Mouse (Mus musculus) forelimb bud, embryonic 11.5 days (tissue): ENCODE results near the gene Tbcd.

Experiments
- DNase-seq: peaks from one replicate; pipeline ENCODE4 v3.0.0-alpha.2; 2012; ENCODE audit warnings: low read depth, low spot score

The Tbcd gene

GRCm38 (mm10) chr11:121536528-121536927 lies 84.8 kb downstream of the Tbcd start:
- DNase-seq: no peak

DNA sequence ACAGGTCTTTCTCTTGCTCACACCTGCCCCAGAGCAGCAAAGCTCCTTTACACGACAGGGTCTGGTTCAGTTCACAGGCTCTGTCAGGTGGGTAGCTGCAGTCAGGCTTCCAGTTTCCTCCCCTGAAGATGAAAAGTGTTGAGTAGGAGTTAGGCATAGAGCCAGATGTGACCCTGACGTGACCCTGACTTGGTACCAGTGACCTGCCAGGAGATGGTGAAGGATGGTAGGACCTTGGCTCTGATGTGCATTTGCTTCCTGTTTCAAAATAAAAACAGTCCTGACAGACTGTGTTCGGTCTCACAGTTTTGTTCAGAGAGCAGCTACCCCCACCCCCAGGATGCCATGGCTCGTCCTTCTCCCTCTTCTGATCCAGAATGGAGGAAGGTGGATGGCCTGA lies 90.7 kb downstream of the Tbcd start:
- no peak for DNase-seq

DNA sequence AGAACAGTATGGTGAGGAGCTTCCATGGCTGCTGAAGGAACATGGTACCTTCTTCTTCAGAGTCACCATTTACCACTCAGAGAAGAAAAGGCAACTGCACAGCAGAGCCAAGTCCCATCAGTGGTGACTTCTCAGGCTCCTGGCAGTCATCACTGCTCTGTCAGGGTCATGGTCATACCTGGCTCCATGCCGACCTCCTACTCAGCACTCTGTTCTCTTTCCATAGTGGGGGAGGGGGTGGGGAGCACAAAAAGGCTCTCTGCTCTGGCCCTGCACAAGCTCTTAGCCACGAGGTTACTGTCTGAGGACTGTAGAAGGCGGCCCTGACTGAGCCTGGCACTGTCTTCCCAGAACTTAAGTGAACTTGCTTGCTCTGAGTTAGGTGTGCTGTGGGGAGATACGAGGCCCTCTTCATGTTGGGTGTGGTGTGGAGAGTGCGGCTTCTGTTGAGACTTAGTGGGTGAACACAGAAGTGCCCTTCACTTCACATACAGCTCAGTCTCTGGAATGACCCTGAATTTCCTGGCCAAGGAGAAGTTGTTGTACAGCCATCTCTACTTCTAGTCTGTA lies 91.6 kb downstream of the Tbcd start:
- DNase-seq: no peak

GRCm38 (mm10) chr11:121543922-121544321 lies 92.2 kb downstream of the Tbcd start:
- DNase-seq: no peak

DNA sequence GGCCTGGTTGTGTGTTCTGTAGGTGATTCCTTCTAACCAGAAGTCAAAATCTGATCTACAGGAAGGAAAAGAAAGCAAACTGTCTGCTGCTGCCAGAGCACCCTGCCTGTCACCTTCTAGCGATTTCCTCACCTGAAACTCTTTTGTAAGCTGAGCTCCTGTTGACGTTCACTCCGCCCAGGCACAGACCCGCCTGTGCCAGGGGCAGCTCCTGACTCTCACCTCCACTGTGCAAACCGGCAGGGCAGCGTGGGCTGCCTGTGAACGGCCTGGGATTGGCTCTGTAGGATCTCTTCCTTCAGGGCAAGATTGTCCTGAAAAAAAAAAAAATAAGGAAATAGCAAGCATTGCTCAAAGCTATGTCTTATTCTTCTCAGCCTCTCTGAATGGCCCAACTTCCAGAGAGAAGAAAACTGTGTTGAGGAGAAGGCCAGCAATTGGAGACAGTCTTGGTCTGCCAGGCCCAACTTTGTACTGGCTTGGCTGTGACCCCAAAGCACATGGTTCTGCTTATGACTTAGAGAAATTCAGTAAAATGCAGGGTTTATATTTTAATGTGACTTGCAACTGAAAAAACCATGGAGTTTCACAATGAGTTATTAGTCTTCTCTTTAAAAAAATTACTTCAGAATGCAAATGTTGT lies 93.1 kb downstream of the Tbcd start:
- no peak for DNase-seq

- no peak for DNase-seq
Observed at GRCm38 (mm10) chr11:121545398-121546034, 93.8 kb downstream of the Tbcd start.

- DNase-seq: no peak
Observed at GRCm38 (mm10) chr11:121547234-121547633, 95.5 kb downstream of the Tbcd start.

DNA sequence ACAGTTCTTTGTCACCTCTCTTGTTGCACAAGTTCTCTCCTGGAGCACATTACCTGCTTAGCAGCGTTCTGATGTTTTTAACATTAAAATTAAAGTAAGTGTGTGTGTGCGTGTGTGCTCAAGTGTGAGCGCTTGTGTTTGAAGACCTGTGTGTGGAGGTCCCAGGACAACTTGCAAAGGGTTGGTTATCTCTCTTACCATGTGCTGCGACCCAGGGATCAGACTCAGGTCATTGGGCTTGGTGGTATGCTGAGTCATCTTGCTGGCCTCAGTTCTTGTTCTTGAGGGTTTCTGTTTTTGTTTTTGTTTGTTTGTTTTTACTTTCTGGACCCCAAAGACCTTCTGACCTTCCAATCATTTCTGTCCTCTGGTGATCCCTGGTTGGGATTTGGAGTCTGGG lies 96.2 kb downstream of the Tbcd start:
- DNase-seq: no peak

- no peak for DNase-seq
Observed at GRCm38 (mm10) chr11:121548996-121549842, 97.5 kb downstream of the Tbcd start.

- DNase-seq: no peak
Observed at GRCm38 (mm10) chr11:121549843-121550647, 98.3 kb downstream of the Tbcd start.

DNA sequence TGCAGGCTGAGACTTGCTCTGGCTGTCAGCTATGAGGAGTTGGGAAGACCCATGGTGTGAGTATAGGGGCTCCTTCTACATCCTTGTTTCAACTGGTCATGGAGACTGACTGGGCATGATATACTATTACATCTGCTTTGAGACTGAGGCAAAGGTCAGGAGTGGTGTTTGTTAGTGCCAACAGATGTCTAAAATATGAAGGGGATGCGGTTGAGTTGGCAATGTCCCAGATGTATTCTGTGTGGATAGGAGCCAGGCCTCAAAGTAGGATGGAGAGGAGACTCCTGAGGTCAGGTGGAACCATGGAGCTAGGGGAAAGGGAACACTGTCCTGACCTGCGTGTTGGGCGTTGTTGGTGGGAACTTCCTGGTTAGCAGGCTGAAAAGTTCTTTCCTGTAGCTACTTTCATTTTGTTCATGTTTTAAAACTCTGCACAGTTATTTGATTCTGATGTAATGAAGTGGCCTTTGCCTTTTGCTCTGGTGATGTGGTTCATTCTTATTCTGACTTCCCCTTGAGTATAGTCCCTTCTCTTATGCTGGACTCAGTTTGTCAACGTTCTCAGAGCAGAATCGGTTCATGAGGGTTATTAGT lies 99.6 kb downstream of the Tbcd start:
- DNase-seq: no peak

DNA sequence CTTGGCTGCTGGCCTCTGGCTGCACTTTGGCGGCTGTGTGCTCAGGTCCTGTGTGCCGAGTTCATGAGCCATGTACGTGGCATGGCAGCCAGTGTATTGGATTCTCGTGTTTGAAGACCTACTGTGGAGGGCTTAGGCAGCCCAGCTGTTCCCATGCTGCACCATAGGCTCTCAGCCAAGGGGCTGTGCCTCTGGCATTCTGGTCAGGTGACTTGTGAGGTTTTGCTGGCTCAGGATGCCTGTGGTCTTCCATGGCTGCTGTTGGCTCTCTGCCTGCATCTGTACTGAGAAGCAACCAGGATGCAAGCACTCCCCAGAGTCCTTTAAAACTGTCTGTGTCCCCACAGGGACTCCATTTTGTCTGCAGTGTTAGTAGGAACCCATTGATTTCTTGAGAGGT lies 100.4 kb downstream of the Tbcd start:
- no peak for DNase-seq

DNA sequence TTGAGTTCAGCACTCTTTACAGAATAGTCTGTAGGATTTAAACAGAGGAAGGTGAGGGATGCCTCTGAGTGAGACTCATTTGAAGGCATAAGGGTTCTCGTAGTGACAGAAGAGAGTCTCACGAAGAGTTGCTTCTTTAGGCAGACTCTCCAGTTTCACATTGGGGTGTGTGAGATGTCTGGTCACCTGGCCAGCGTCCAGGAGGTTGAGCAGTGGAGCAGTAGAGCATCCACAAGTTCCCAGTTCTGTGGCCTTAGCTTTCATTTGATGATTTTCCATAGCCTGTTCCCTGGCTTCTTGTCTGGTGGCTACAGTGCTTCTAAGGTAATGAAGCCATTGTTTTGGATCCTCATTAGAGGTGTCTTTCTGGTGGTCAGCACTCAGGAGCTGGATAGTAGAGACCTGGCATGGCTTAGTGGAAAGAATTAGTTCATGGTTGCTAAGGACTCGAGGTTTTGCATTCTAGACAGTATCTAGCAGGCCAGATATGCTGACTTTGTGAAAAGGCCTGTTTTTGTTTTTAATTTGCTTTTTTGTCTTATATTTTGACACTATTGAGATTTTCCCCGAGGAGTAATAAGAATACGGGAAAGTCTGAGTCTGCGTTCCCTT lies 101.2 kb downstream of the Tbcd start:
- no peak for DNase-seq

GRCm38 (mm10) chr11:121553458-121553857 lies 101.7 kb downstream of the Tbcd start:
- no peak for DNase-seq

DNA sequence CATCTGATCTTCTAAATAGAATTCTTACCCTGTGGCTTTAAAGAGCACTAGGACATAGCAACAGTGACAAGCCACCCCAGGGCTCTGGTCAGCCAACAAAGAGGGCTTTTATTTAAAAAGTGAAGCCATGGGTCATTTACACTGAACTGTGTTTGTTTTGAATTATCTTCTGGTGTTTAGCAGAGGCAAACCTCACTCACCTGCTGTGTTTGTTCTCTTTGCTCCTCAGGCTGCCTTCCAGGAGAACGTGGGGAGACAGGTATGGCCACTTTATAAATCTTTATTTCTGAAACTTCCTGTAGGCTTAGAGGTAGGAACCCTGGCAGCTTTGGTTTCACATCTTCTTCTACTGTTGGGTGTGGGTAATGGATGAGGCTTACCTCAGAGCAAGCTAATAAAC lies 105.0 kb downstream of the Tbcd start:
- no peak for DNase-seq

GRCm38 (mm10) chr11:121557946-121558345 lies 106.2 kb downstream of the Tbcd start:
- no peak for DNase-seq

DNA sequence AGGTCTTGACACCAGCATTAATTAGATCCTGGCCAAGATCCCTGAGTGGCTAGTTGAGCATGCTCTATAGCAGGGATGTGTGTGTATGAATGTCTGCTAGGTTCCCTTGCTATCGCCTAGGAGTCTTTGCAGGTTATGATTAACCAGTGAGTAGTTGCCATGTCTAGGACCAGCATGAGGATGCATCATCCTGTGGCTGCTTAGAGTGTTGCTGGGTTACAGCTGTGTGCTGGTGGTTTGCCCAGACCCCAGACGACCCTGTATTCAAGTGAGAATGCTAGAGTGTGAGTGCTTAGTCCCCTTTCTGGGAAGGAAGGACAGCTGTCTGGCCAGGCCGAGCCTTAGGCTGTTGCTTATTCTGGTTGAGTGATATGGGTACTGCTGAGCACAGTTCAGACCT lies 106.8 kb downstream of the Tbcd start:
- no peak for DNase-seq

DNA sequence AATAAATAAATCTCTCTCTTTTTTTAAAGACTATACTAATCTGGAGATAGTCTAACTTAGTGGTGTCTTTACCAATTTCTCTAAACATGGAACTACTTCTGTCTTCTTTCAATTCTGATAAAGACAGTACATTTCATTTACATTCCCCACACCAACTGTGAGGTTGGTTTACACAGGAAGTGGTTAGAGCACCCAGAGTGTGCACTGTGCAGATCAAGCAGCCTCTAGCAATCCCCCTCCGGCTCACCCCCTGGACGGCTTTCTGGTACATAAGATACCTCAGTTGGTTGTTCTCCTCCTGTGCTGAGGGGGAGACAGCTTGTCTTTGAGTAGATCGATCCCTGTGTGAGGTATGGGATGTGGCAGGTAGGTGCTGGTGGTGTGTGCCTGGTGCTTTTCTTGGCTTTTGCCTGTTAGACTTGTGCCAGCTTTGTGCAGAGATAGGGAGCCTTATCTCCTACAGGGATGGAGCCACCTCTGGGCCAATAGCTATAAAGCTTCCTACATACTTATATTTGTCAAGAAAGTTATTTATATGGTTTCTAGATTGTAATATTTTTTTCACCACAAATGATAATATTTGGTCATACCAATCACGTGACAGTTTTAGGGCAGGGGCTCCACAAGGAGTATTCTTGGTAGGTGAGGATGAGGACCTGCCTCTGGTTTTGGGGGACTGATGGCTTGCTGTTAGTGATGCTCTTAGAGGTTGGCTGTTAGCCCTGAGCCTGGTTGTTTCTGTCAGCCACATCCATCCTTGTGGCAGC lies 108.0 kb downstream of the Tbcd start:
- no peak for DNase-seq

DNA sequence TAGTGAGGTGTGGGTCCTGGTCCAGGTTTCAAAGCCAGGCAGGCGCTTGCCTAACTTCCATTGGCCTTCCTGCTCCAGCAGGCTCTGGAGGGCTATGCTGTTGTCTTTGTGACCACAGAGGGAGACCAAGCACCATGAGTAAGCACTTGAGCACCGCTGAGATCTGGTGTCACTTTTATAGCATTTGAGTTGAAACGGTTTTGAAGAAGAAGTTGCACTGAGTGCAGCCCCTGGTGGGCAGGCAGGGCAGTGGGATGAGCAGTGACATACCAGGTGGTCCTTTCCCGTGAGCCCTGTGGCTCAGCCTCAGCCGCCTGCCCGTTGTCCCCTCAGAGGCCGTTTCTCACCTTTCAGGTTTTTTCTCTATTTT lies 108.5 kb downstream of the Tbcd start:
- no peak for DNase-seq

DNA sequence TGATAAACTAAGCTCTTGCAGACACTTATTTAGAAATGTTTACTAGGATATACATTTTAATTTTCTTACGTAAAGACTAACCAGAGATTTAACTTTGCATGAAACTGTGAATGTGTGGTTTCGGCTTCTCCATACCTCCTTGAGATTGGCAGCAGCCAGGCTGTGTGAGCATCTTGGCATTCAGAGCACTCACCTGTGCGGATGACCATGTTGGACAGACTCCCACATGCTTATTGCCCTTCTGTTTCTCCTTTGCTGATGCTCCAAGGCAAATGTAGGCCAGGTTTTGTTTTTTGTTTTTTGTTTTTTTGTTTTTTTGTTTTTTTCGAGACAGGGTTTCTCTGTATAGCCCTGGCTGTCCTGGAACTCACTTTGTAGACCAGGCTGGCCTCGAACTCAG lies 111.6 kb downstream of the Tbcd start:
- DNase-seq: no peak
